Mouse (Mus musculus) embryo, embryonic 9.5 days (tissue): ENCODE data around the gene Cd52.

Experiments used
- DNase-seq: peaks from one replicate; pipeline ENCODE4 v3.0.0-alpha.2; 2017; ENCODE audit errors: extremely low spot score

Gene Cd52

GRCm38 (mm10) chr4:134119042-134119441 is 24.2 kb upstream of the Cd52 start:
- DNase-seq, result no peak

- no peak for DNase-seq
These were observed 23.4 kb upstream of the Cd52 start for GRCm38 (mm10) chr4:134118126-134118800.

- DNase-seq, result no peak
These were observed 22.1 kb upstream of the Cd52 start for GRCm38 (mm10) chr4:134117012-134117411.

GRCm38 (mm10) chr4:134116501-134116900 is 21.6 kb upstream of the Cd52 start:
- no peak for DNase-seq

GRCm38 (mm10) chr4:134115215-134116144 is 20.6 kb upstream of the Cd52 start:
- DNase-seq, result no peak

- DNase-seq, result no peak
These were observed 19.2 kb upstream of the Cd52 start for GRCm38 (mm10) chr4:134114038-134114437.

GRCm38 (mm10) chr4:134113356-134113994 is 18.6 kb upstream of the Cd52 start:
- no peak for DNase-seq

GRCm38 (mm10) chr4:134112403-134112802 is 17.5 kb upstream of the Cd52 start:
- no peak for DNase-seq

- no peak for DNase-seq
These were observed 15.8 kb upstream of the Cd52 start for GRCm38 (mm10) chr4:134110653-134111052.

- DNase-seq, result peak; percentile 44
These were observed 13.3 kb upstream of the Cd52 start for GRCm38 (mm10) chr4:134108196-134108595.

GRCm38 (mm10) chr4:134107730-134108129 is 12.8 kb upstream of the Cd52 start:
- no peak for DNase-seq

- DNase-seq, result no peak
These were observed 11.2 kb upstream of the Cd52 start for GRCm38 (mm10) chr4:134106105-134106504.

- DNase-seq, result no peak
These were observed 7.8 kb upstream of the Cd52 start for GRCm38 (mm10) chr4:134102742-134103119.

GRCm38 (mm10) chr4:134101979-134102741 is 7.3 kb upstream of the Cd52 start, which contains the start of gene Ubxn11:
Gene Ubxn11, plus strand, starts transcription at chr4:134102570.
- peak; percentile 87 for DNase-seq

GRCm38 (mm10) chr4:134100245-134100644 is 5.4 kb upstream of the Cd52 start:
- DNase-seq, result no peak

GRCm38 (mm10) chr4:134098628-134099027 is 3.7 kb upstream of the Cd52 start:
- DNase-seq, result no peak

- no peak for DNase-seq
These were observed 2.2 kb upstream of the Cd52 start for GRCm38 (mm10) chr4:134097015-134097608.

GRCm38 (mm10) chr4:134096120-134096519 is 1.2 kb upstream of the Cd52 start:
- DNase-seq, result no peak

GRCm38 (mm10) chr4:134094004-134094564 is 798 bp downstream of the Cd52 start:
- DNase-seq, result no peak

- peak; percentile 47 for DNase-seq
These were observed 2.2 kb downstream of the Cd52 start for GRCm38 (mm10) chr4:134092382-134093288.
